Mouse (Mus musculus) liver, embryonic 14.5 days (tissue): Measurements from ENCODE around the gene Hpf1. TPM values are rescaled to one million over a fixed set of nuclear protein-coding genes. Genes with fewer than 3 reads are reported as not detected.

Source experiments
- ATAC-seq: fragments of 200-750 bp; cut with Nextera tagmentation; 2 replicates; pipeline ENCODE4 v1.8.0; 2017; ENCODE audit warnings: moderate number of reproducible peaks, mild to moderate bottlenecking, moderate library complexity; ENCODE audit not compliant: insufficient read depth
- DNase-seq, 3 experiments: peaks; one replicate each; pipeline ENCODE4 v3.0.0-alpha.2; 2012 to 2013; ENCODE audit warnings: low read depth in 3 of 3, low spot score in 3 of 3
- H3K27ac ChIP-seq: fragments of 300-500 bp; sonication (generic); 2 replicates; pipeline ENCODE4 v1.5.1; 2014; ENCODE audit warnings: moderate library complexity, mild to moderate bottlenecking, control low read depth, inconsistent platforms
- H3K27me3 ChIP-seq: fragments of 300-500 bp; sonication (generic); 2 replicates; pipeline ENCODE4 v1.6.1; 2014; ENCODE audit warnings: mild to moderate bottlenecking, low read length, moderate library complexity; ENCODE audit not compliant: control insufficient read depth, insufficient read depth
- H3K36me3 ChIP-seq: fragments of 300-500 bp; sonication (generic); replicated peaks from 2 replicates; pipeline ENCODE4 v1.6.1; 2014; ENCODE audit warnings: low read depth; ENCODE audit not compliant: control insufficient read depth, insufficient read depth
- H3K4me1 ChIP-seq, 2 experiments: fragments of 200-500 bp in 1 of 2; fragments of 300-500 bp in 1 of 2; sonication (generic) in 1 of 2; replicated peaks; 2 replicates each; pipeline ENCODE4 v1.6.1; 2012 to 2014; ENCODE audit warnings: antibody characterized with exemption in 1 of 2, inconsistent platforms in 1 of 2, low read length in 1 of 2; ENCODE audit not compliant: control insufficient read depth in 2 of 2, insufficient read depth in 2 of 2
- H3K4me2 ChIP-seq: fragments of 300-500 bp; sonication (generic); 2 replicates; pipeline ENCODE4 v1.6.1; 2014; ENCODE audit warnings: low read depth, mild to moderate bottlenecking, control low read depth, moderate library complexity
- H3K4me3 ChIP-seq, 2 experiments: fragments of 200-500 bp in 1 of 2; fragments of 300-500 bp in 1 of 2; sonication (generic) in 1 of 2; 2 replicates each; pipeline ENCODE4 v1.5.1; 2012 to 2014; ENCODE audit warnings: low read depth in 2 of 2, low read length in 2 of 2, mild to moderate bottlenecking in 2 of 2, control low read depth in 1 of 2, inconsistent platforms in 1 of 2, moderate library complexity in 1 of 2; ENCODE audit not compliant: insufficient read depth in 1 of 2
- H3K9ac ChIP-seq: fragments of 300-500 bp; sonication (generic); replicated peaks from 2 replicates; pipeline ENCODE4 v1.6.1; 2014; ENCODE audit warnings: mild to moderate bottlenecking, control low read depth, moderate library complexity
- H3K9me3 ChIP-seq: fragments of 300-500 bp; sonication (generic); 2 replicates; pipeline ENCODE4 v1.6.1; 2016; ENCODE audit warnings: low read length, mixed read lengths; ENCODE audit not compliant: control insufficient read depth
- CTCF ChIP-seq: IDR thresholded peaks from 2 replicates; pipeline ENCODE4 v1.5.1; 2016; ENCODE audit warnings: antibody characterized with exemption, low read depth, control low read depth
- EP300 ChIP-seq: IDR thresholded peaks from 2 replicates; pipeline ENCODE4 v1.6.1; 2016; ENCODE audit warnings: antibody characterized with exemption, low read depth
- WGBS: fragments of 180-500 bp; shearing (Covaris S2); extraction: QIAGEN DNeasy Blood & Tissue Kit; methylation state at CpG from one replicate; pipeline ENCODE4 v1.1.7; 2014; ENCODE audit not compliant: insufficient replicate concordance; 5-methylcytosine and 5-hydroxymethylcytosine counted together
- polyA plus RNA-seq, 2 experiments: library from polyadenylated mRNA; depleted of rRNA in 1 of 2; stranded (reverse) in 1 of 2; unstranded in 1 of 2; fragments of >200 nt; fragmentation: Nextera tagmentation in 1 of 2; extraction: Ambion mirVana in 1 of 2; gene quantifications; 2 replicates each; pipeline versions ENCODE4 v1.2.1 to v1.2.3; 2012 to 2014

Hpf1 gene
- polyA plus RNA-seq, 2 experiments, result 37.5 to 83.1 TPM

DNA sequence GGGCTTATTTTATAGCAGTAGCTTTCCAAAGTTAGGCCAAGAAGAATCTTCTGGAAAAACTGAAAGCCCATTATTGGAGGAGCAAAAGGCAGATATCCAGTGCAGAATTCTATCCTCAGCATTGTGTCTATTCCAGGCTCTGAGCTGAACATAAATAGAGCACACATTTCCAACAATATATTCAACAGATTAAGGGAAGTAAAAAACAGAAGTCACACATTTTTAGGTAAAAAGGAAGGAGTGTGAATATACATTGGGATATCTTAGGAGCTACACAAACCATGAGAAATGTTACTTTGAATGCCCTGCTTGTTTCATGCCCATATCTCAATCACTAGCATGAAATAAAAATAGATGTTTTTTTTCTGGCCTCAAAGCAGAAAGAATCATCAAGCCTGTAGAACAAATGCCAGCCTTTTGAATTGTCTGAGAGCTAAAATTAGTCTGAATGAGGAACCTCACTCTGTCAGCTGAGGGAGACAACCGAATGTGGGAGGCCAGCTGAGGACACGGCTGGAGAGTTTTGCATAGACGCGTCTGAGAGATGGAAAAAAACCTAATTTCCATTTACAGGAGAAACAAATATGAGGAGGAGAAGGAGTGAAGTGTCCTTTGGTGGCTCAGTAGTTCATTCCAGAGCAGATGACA is 22.6 kb upstream of the Hpf1 start:
- Histone ChIP-seq H3K27me3 (no peaks in the 10 kb centered on the region), H3K9ac (no peak overlapping the region), H3K4me3 (no peak overlapping the region), H3K4me1 (no peaks in the 10 kb centered on the region), H3K4me2 (no peak overlapping the region), H3K27ac (no peak overlapping the region), H3K9me3 (no peaks in the 10 kb centered on the region), H3K36me3 (no peaks in the 10 kb centered on the region)
- TF ChIP-seq EP300 (no peak), CTCF (no peak)
- ATAC-seq (no peak), DNase-seq (no peak)
- 18% methylated on average over 4 of the region's 4 CpGs for WGBS

DNA sequence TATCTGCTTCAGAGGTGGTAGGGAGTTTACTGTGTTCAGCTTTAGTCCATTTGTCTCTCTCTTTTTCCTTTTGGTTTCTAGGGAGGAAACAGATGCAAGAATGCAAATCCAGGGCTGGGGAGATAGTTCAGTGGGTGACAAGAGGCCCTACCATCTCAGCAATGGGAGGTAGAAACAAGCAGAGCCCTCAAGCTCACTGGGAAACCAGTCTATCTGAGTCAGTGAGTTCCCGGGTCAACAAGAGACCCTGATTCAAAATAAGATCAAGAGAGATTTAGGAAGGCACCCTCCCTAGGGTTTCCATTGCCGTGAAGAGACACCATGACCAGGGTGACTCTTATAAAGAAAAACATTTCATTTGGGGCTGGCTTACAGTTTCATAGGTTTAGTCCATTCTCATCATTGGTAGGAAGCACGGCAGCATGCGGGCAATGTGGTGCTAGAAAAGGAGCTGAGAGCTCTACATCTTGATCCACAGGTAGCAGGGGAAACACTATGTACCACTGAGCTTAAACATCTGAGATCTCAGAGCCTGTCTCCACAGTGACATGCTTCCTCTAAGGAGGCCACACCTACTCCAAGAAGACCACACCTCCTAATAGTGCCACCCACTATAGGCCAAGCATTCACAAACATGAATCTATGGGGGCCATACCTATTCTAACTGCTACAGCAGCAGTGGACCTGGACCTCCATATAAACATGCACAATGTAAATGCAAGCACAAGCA is 21.8 kb upstream of the Hpf1 start:
- H3K9ac ChIP-seq, result no peak overlapping the region
- ATAC-seq (no peak), DNase-seq (no peak)
- no peak overlapping the region for H3K4me2 ChIP-seq
- no peak overlapping the region for H3K4me3 ChIP-seq
- no peaks in the 10 kb centered on the region for H3K4me1 ChIP-seq
- TF ChIP-seq EP300, result no peak
- TF ChIP-seq CTCF, result no peak
- H3K36me3 ChIP-seq, result no peaks in the 10 kb centered on the region
- no peaks in the 10 kb centered on the region for H3K9me3 ChIP-seq
- H3K27ac ChIP-seq, result no peak overlapping the region
- H3K27me3 ChIP-seq, result no peaks in the 10 kb centered on the region
- 52% methylated on average over 4 of the region's 4 CpGs for WGBS

DNA sequence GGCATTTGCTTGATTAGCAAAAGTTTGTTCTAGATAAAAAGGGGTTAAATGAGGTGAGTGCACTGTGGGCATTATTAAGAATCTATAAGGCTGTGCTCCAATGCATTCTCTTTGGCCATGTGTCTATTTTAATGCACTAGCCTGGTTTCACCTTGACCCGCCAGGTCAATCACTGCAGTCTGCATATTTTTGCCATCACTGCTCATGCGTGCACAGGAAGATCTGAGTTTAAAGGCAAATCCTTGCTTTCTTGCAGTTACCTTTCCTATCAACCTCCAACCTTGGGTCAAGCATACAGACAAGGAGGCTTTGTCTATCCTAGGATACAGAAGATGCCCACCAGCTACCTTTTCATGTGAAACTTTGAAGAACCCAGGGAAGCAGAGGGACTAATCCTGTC is 20.5 kb upstream of the Hpf1 start:
- DNase-seq, result no peak
- no peak overlapping the region for H3K4me2 ChIP-seq
- no peak for TF ChIP-seq EP300
- TF ChIP-seq CTCF, result no peak
- WGBS, result 62% methylated on average over 2 of the region's 2 CpGs
- no peak overlapping the region for H3K27ac ChIP-seq
- H3K27me3 ChIP-seq, result no peaks in the 10 kb centered on the region
- no peak overlapping the region for H3K4me3 ChIP-seq
- no peak for ATAC-seq
- no peaks in the 10 kb centered on the region for H3K4me1 ChIP-seq
- H3K36me3 ChIP-seq, result no peaks in the 10 kb centered on the region
- no peaks in the 10 kb centered on the region for H3K9me3 ChIP-seq
- no peak overlapping the region for H3K9ac ChIP-seq

DNA sequence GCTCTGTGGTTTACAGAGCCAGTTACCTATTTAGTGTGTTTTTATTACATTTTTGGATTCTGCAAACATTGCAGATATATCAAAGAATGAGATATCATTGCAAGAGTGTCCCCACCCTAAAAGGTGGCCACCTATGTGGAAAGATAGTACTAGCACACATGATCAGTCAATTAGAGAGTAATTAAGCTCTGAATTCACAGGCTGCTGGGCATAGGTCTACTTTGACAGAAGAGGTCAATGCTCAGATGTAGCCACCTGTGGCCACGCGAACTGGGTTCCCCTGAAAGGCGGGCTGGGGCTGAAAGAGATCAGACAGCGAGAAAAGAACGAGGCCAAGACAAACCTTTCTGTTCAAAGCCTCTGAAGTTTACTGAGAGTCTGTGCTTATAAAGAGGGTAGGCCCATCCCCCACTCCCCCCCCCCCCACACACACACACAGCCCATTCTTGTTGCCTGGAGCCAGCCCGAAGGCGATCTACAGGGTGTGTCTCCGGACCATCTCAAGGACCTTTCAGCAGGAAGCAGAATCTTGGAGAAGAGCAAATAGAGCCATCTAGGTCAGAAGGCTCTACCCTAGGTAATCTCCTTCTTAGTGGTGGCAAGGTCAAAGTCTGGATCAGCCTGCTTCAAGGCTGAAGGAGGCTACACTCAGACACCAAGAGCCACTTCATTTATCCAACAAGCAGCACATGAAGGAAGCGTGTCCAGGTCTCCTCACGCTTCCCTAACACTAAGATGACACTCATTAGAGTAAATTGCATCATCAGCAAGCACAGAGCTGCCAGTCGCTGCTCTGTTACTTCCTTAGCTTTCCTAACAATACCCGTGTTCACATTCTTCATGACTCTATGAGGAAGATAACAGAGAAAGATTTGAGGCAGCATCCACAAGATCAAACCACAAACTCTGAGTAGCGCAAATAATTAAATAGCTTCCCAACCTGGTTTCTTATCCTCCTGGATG is 19.7 kb upstream of the Hpf1 start:
- WGBS, result 73% methylated on average over 13 of the region's 13 CpGs
- no peaks in the 10 kb centered on the region for H3K4me1 ChIP-seq
- H3K4me3 ChIP-seq, result no peak overlapping the region
- no peaks in the 10 kb centered on the region for H3K27me3 ChIP-seq
- no peak for ATAC-seq
- no peak overlapping the region for H3K4me2 ChIP-seq
- H3K9ac ChIP-seq, result no peak overlapping the region
- no peaks in the 10 kb centered on the region for H3K9me3 ChIP-seq
- TF ChIP-seq EP300, result no peak
- no peak for TF ChIP-seq CTCF
- H3K27ac ChIP-seq, result no peak overlapping the region
- no peak for DNase-seq
- no peaks in the 10 kb centered on the region for H3K36me3 ChIP-seq

DNA sequence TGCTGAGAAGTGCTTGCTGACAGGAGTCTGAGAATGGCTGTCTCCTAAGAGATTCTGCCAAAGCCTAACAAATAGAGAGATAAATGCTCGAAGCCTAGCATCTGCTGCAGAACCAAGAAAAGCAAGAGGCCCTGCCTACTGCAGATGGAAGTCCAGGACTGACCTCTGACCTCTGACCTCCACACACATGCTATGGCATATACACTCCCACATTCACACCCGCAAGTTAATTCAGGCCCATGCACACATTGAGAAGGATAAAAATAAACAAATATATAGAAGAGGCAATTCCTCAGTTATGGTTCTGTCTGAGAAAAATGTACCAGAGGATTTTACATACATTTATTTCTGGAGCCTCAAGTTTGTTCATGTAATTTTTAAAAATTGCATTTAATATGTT is 11.6 kb upstream of the Hpf1 start:
- Histone ChIP-seq H3K9me3 (no peaks in the 10 kb centered on the region), H3K27ac (no peak overlapping the region), H3K36me3 (no peaks in the 10 kb centered on the region), H3K9ac (no peak overlapping the region), H3K4me3 (no peak overlapping the region), H3K4me1 (peaks cover 0 to 4% of the 10 kb centered on the region in 2 experiments; a peak in 3 of 4 replicates), H3K4me2 (no peak overlapping the region), H3K27me3 (no peaks in the 10 kb centered on the region)
- WGBS, result 58% methylated on average over 2 of the region's 2 CpGs
- TF ChIP-seq CTCF, result no peak
- TF ChIP-seq EP300, result no peak
- DNase-seq (no peak), ATAC-seq (no peak)
